Mouse (Mus musculus): ENCODE measurements around the gene Pde4c. TPM values are rescaled to one million over a fixed set of nuclear protein-coding genes. Genes with fewer than 3 reads are reported as not detected.

The Pde4c gene
- polyA plus RNA-seq, 1 experiment = 0.10 TPM

GRCm38 (mm10) chr8:70756476-70757040, 33.0 kb downstream of the Pde4c start:
- no peak for TF ChIP-seq POLR2A (IDR thresholded peaks at IDR 0.05; ENCODE audit: insufficient read length, low read depth)
- no peak for TF ChIP-seq USF1 (IDR thresholded peaks at IDR 0.05; ENCODE audit: low read depth)
- TF ChIP-seq MAX (IDR thresholded peaks at IDR 0.05; ENCODE audit: low read depth) = no peak
- no peak for TF ChIP-seq E2F4 (IDR thresholded peaks at IDR 0.05; ENCODE audit: insufficient read depth)
- TF ChIP-seq MYOD1 (IDR thresholded peaks at IDR 0.05; ENCODE audit: control insufficient read depth in 1 of 3, insufficient read length in 2 of 3, low read depth in 2 of 3) = no peak
- TF ChIP-seq SRF (IDR thresholded peaks at IDR 0.05; ENCODE audit: control insufficient read depth, insufficient read length, low read depth) = no peak
- no peaks in the 10 kb centered on the region for H3K27me3 ChIP-seq (ENCODE audit: control insufficient read depth, insufficient read depth, insufficient read length)

GRCm38 (mm10) chr8:70757523-70758307, 34.2 kb downstream of the Pde4c start:
- Histone ChIP-seq H3K27me3 (ENCODE audit: control insufficient read depth, insufficient read depth, insufficient read length) (no peaks in the 10 kb centered on the region), H3K36me3 (ENCODE audit: control insufficient read depth, insufficient read depth) (no peaks in the 10 kb centered on the region), H3K4me3 (no peak overlapping the region), H3K4me2 (ENCODE audit: low read depth) (no peak overlapping the region), H3ac (ENCODE audit: control insufficient read depth, insufficient read length) (no peak overlapping the region), H3K79me2 (ENCODE audit: control insufficient read depth, insufficient read depth) (no peaks in the 10 kb centered on the region)
- peak; percentile 31 for TF ChIP-seq POLR2A (IDR thresholded peaks at IDR 0.05; ENCODE audit: insufficient read length, low read depth)
- no peak for TF ChIP-seq E2F4 (IDR thresholded peaks at IDR 0.05; ENCODE audit: insufficient read depth)
- TF ChIP-seq POLR2AphosphoS2 (IDR thresholded peaks at IDR 0.05; ENCODE audit: insufficient read length, low read depth) = peak; percentile 33

More at GRCm38 (mm10) chr8:70756476-70757040, 33.0 kb downstream of the Pde4c start:
- no peak overlapping the region for H3K4me3 ChIP-seq
- H3K79me2 ChIP-seq (ENCODE audit: control insufficient read depth, insufficient read depth) = no peaks in the 10 kb centered on the region
- H3K4me2 ChIP-seq (ENCODE audit: low read depth) = no peak overlapping the region
- no peaks in the 10 kb centered on the region for H3K36me3 ChIP-seq (ENCODE audit: control insufficient read depth, insufficient read depth)
- H3ac ChIP-seq (ENCODE audit: control insufficient read depth, insufficient read length) = no peak overlapping the region

- H3K4me3 ChIP-seq = no peak overlapping the region
- no peaks in the 10 kb centered on the region for H3K27me3 ChIP-seq (ENCODE audit: control insufficient read depth, insufficient read depth, insufficient read length)
- H3K4me2 ChIP-seq (ENCODE audit: low read depth) = no peak overlapping the region
- no peaks in the 10 kb centered on the region for H3K79me2 ChIP-seq (ENCODE audit: control insufficient read depth, insufficient read depth)
- H3ac ChIP-seq (ENCODE audit: control insufficient read depth, insufficient read length) = no peak overlapping the region
- TF ChIP-seq REST (IDR thresholded peaks at IDR 0.05; ENCODE audit: insufficient read depth, insufficient read length) (no peak), MYOG (IDR thresholded peaks at IDR 0.05; ENCODE audit: control insufficient read depth in 1 of 3, insufficient read depth in 1 of 3, insufficient read length in 2 of 3, low read depth in 2 of 3) (no peak)
- H3K36me3 ChIP-seq (ENCODE audit: control insufficient read depth, insufficient read depth) = no peaks in the 10 kb centered on the region
Measured at GRCm38 (mm10) chr8:70758308-70758615, 34.7 kb downstream of the Pde4c start.

GRCm38 (mm10) chr8:70758616-70759561, 35.4 kb downstream of the Pde4c start:
- H3K4me3 ChIP-seq = peak overlapping the region; percentile 41
- peak overlapping the region; percentile 81 for H3K4me2 ChIP-seq (ENCODE audit: low read depth)
- H3K36me3 ChIP-seq (ENCODE audit: control insufficient read depth, insufficient read depth) = no peaks in the 10 kb centered on the region
- H3K27me3 ChIP-seq (ENCODE audit: control insufficient read depth, insufficient read depth, insufficient read length) = no peaks in the 10 kb centered on the region
- H3K79me2 ChIP-seq (ENCODE audit: control insufficient read depth, insufficient read depth) = no peaks in the 10 kb centered on the region
- no peak overlapping the region for H3ac ChIP-seq (ENCODE audit: control insufficient read depth, insufficient read length)
- TF ChIP-seq POLR2AphosphoS2 (IDR thresholded peaks at IDR 0.05; ENCODE audit: insufficient read length, low read depth) = peak; percentile 18
- no peak for TF ChIP-seq CEBPB (IDR thresholded peaks at IDR 0.05; ENCODE audit: insufficient read depth, poor library complexity, severe bottlenecking)
- TF ChIP-seq MYOG (IDR thresholded peaks at IDR 0.05; ENCODE audit: control insufficient read depth in 1 of 3, insufficient read depth in 1 of 3, insufficient read length in 2 of 3, low read depth in 2 of 3) = no peak

GRCm38 (mm10) chr8:70760350-70760749, 36.8 kb downstream of the Pde4c start:
- Histone ChIP-seq H3K36me3 (ENCODE audit: control insufficient read depth, insufficient read depth) (no peaks in the 10 kb centered on the region), H3K4me2 (ENCODE audit: low read depth) (peak overlapping the region; percentile 81), H3K27me3 (ENCODE audit: control insufficient read depth, insufficient read depth, insufficient read length) (no peaks in the 10 kb centered on the region), H3K79me2 (ENCODE audit: control insufficient read depth, insufficient read depth) (no peaks in the 10 kb centered on the region), H3K4me3 (peak overlapping the region; percentile 41), H3ac (ENCODE audit: control insufficient read depth, insufficient read length) (peak overlapping the region; percentile 79)
- TF ChIP-seq USF1 (IDR thresholded peaks at IDR 0.05; ENCODE audit: low read depth) (no peak), TCF3 (IDR thresholded peaks at IDR 0.05; ENCODE audit: insufficient read length, low read depth) (no peak), REST (IDR thresholded peaks at IDR 0.05; ENCODE audit: insufficient read depth, insufficient read length) (no peak), SRF (IDR thresholded peaks at IDR 0.05; ENCODE audit: control insufficient read depth, insufficient read length, low read depth) (no peak), MYOD1 (IDR thresholded peaks at IDR 0.05; ENCODE audit: control insufficient read depth in 1 of 3, insufficient read length in 2 of 3, low read depth in 2 of 3) (no peak), POLR2AphosphoS2 (IDR thresholded peaks at IDR 0.05; ENCODE audit: insufficient read length, low read depth) (no peak), CEBPB (IDR thresholded peaks at IDR 0.05; ENCODE audit: insufficient read depth, poor library complexity, severe bottlenecking) (no peak), E2F4 (IDR thresholded peaks at IDR 0.05; ENCODE audit: insufficient read depth) (no peak), POLR2A (IDR thresholded peaks at IDR 0.05; ENCODE audit: insufficient read length, low read depth) (no peak), MYOG (IDR thresholded peaks at IDR 0.05; ENCODE audit: control insufficient read depth in 1 of 3, insufficient read depth in 1 of 3, insufficient read length in 2 of 3, low read depth in 2 of 3) (no peak), TCF12 (IDR thresholded peaks at IDR 0.05; ENCODE audit: insufficient read depth, poor library complexity, severe bottlenecking) (no peak)

Measured in myocyte (in vitro differentiated cells).